Mouse (Mus musculus) hindbrain, embryonic 11.5 days (tissue): ENCODE results near the gene Zfp943. TPM values are rescaled to one million over a fixed set of nuclear protein-coding genes. Genes with fewer than 3 reads are reported as not detected.
"Not testable (repeated sequence)": the region's sequence is repeated elsewhere in the genome, so short reads cannot be mapped to it uniquely, and the experiment has no call there.

ENCODE experiments used
- ATAC-seq: fragments of 200-750 bp; cut with Nextera tagmentation; 2 replicates; pipeline ENCODE4 v1.8.0; 2017; ENCODE audit warnings: mild to moderate bottlenecking, moderate TSS enrichment, moderate library complexity; ENCODE audit not compliant: low FRiP score
- DNase-seq: peaks from one replicate; pipeline ENCODE4 v3.0.0-alpha.2; 2015; ENCODE audit warnings: low spot score
- H3K27ac ChIP-seq: fragments of 300-500 bp; sonication (generic); 2 replicates; pipeline ENCODE4 v1.5.1; 2014; ENCODE audit warnings: mild to moderate bottlenecking, low read depth, low read length
- H3K27me3 ChIP-seq: fragments of 300-500 bp; sonication (generic); 2 replicates; pipeline ENCODE4 v1.6.1; 2014; ENCODE audit warnings: mild to moderate bottlenecking, low read length, moderate library complexity, mixed read lengths; ENCODE audit not compliant: control insufficient read depth, insufficient read depth
- H3K36me3 ChIP-seq: fragments of 300-500 bp; sonication (generic); 2 replicates; pipeline ENCODE4 v1.6.1; 2014; ENCODE audit warnings: mild to moderate bottlenecking, low read length, moderate library complexity, mixed read lengths; ENCODE audit not compliant: control insufficient read depth, insufficient read depth
- H3K4me1 ChIP-seq: fragments of 300-500 bp; sonication (generic); replicated peaks from 2 replicates; pipeline ENCODE4 v1.6.1; 2014; ENCODE audit warnings: low read length, mixed read lengths; ENCODE audit not compliant: control insufficient read depth, insufficient read depth
- H3K4me2 ChIP-seq: fragments of 300-500 bp; sonication (generic); replicated peaks from 2 replicates; pipeline ENCODE4 v1.6.1; 2014; ENCODE audit warnings: mild to moderate bottlenecking, low read depth, low read length
- H3K4me3 ChIP-seq: fragments of 300-500 bp; sonication (generic); 2 replicates; pipeline ENCODE4 v1.5.1; 2014; ENCODE audit warnings: low read depth, low read length
- H3K9ac ChIP-seq: fragments of 300-500 bp; sonication (generic); 2 replicates; pipeline ENCODE4 v1.6.1; 2014; ENCODE audit warnings: low read depth, low read length
- H3K9me3 ChIP-seq: fragments of 300-500 bp; sonication (generic); 2 replicates; pipeline ENCODE4 v1.6.1; 2016; ENCODE audit warnings: low read length; ENCODE audit not compliant: control insufficient read depth
- whole genome bisulfite sequencing: fragments of 180-500 bp; shearing (Covaris S2); extraction: QIAGEN DNeasy Blood & Tissue Kit; methylation state at CpG from one replicate; pipeline ENCODE4 v1.1.7; 2014; 5-methylcytosine and 5-hydroxymethylcytosine counted together
- polyA plus RNA-seq: library from polyadenylated mRNA; unstranded; fragments of >200 nt; fragmentation: Nextera tagmentation; extraction: Ambion mirVana; gene quantifications from 2 replicates; pipeline ENCODE4 v1.2.1, GENCODE M21; 2014

Zfp943 gene
- polyA plus RNA-seq: 21.5 and 24.7 TPM in 2 replicates

- Histone ChIP-seq H3K4me2 (peak within 1 kb of the TSS; percentile 37), H3K9ac (peak within 1 kb of the TSS; percentile 73), H3K27ac (peak within 1 kb of the TSS; percentile 78), H3K4me3 (peak within 1 kb of the TSS; percentile 57)
- not testable (repeated sequence) for H3K36me3 ChIP-seq, H3K27me3 ChIP-seq, H3K4me1 ChIP-seq, H3K9me3 ChIP-seq
- under 1% methylated on average over 39 of the region's 55 CpGs for WGBS
- peak; percentile 74 for DNase-seq
- ATAC-seq: peak; percentile 99
Observed at GRCm38 (mm10) chr17:21962107-21962907, at the start of gene Zfp943, which contains the start of gene Zfp942. Gene Zfp943 (plus strand): TSS chr17:21962552. Gene Zfp942 (minus strand): TSS chr17:21962464.

GRCm38 (mm10) chr17:21963302-21963701 is 950 bp downstream of the Zfp943 start:
- H3K36me3 ChIP-seq: no peaks in the 10 kb centered on the region
- no peaks in the 10 kb centered on the region for H3K4me1 ChIP-seq
- DNase-seq (no peak), ATAC-seq (no peak)
- H3K27ac ChIP-seq: no peak overlapping the region
- peak overlapping the region; percentile 37 for H3K4me2 ChIP-seq
- H3K9me3 ChIP-seq: no peaks in the 10 kb centered on the region; the same call in 1 of the 2 replicates
- no peaks in the 10 kb centered on the region for H3K27me3 ChIP-seq
- WGBS: 73% methylated on average over 4 of the region's 4 CpGs
- H3K9ac ChIP-seq: no peak overlapping the region
- H3K4me3 ChIP-seq: peak overlapping the region; percentile 57

GRCm38 (mm10) chr17:22035594-22035993 is 73.2 kb downstream of the Zfp943 start:
- H3K36me3 ChIP-seq, H3K27me3 ChIP-seq, H3K27ac ChIP-seq, ATAC-seq, H3K4me2 ChIP-seq, H3K9ac ChIP-seq, H3K9me3 ChIP-seq, H3K4me1 ChIP-seq, H3K4me3 ChIP-seq, DNase-seq: not testable (repeated sequence)
- WGBS: 26% methylated on average over 1 of the region's 1 CpGs

- Histone ChIP-seq H3K4me2 (no peak overlapping the region), H3K27ac (no peak overlapping the region), H3K9me3 (no peaks in the 10 kb centered on the region; the same call in 1 of the 2 replicates), H3K9ac (no peak overlapping the region), H3K4me3 (no peak overlapping the region), H3K27me3 (no peaks in the 10 kb centered on the region), H3K36me3 (no peaks in the 10 kb centered on the region), H3K4me1 (no peaks in the 10 kb centered on the region)
- WGBS: 71% methylated on average over 2 of the region's 2 CpGs
- DNase-seq: no peak
- no peak for ATAC-seq
Observed at GRCm38 (mm10) chr17:22049403-22049802, 87.1 kb downstream of the Zfp943 start.

- 82% methylated on average over 2 of the region's 2 CpGs for WGBS
- no peak for ATAC-seq
- Histone ChIP-seq H3K9ac (no peak overlapping the region), H3K27me3 (no peaks in the 10 kb centered on the region), H3K4me3 (no peak overlapping the region), H3K27ac (no peak overlapping the region), H3K4me1 (no peaks in the 10 kb centered on the region), H3K36me3 (no peaks in the 10 kb centered on the region), H3K4me2 (no peak overlapping the region), H3K9me3 (no peaks in the 10 kb centered on the region; the same call in 1 of the 2 replicates)
- DNase-seq: no peak
Observed at GRCm38 (mm10) chr17:22053211-22053610, 90.9 kb downstream of the Zfp943 start.

- Histone ChIP-seq H3K4me3 (peak overlapping the region; percentile 58), H3K27me3 (no peaks in the 10 kb centered on the region), H3K4me1 (no peaks in the 10 kb centered on the region), H3K27ac (no peak overlapping the region), H3K36me3 (no peaks in the 10 kb centered on the region), H3K9ac (peak overlapping the region; percentile 77), H3K4me2 (peak overlapping the region; percentile 70), H3K9me3 (no peaks in the 10 kb centered on the region)
- DNase-seq (peak; percentile 70), ATAC-seq (peak; percentile 94)
- 6% methylated on average over 57 of the region's 57 CpGs for WGBS
Observed at GRCm38 (mm10) chr17:22081031-22081631, 118.8 kb downstream of the Zfp943 start.

GRCm38 (mm10) chr17:22083224-22083623 is 120.9 kb downstream of the Zfp943 start:
- not testable (repeated sequence) for H3K4me3 ChIP-seq, ATAC-seq, H3K27me3 ChIP-seq, H3K27ac ChIP-seq, H3K4me2 ChIP-seq, H3K9ac ChIP-seq, H3K4me1 ChIP-seq, H3K9me3 ChIP-seq, H3K36me3 ChIP-seq
- 32% methylated on average over 3 of the region's 3 CpGs for WGBS
- peak; percentile 59 for DNase-seq

GRCm38 (mm10) chr17:22118770-22119169 is 156.4 kb downstream of the Zfp943 start:
- no peak for ATAC-seq

More at GRCm38 (mm10) chr17:22118770-22119169, 156.4 kb downstream of the Zfp943 start:
- Histone ChIP-seq H3K27me3 (no peaks in the 10 kb centered on the region), H3K36me3 (no peaks in the 10 kb centered on the region), H3K4me3 (no peak overlapping the region), H3K4me2 (no peak overlapping the region), H3K9me3 (no peaks in the 10 kb centered on the region), H3K9ac (no peak overlapping the region), H3K27ac (no peak overlapping the region), H3K4me1 (no peaks in the 10 kb centered on the region)
- DNase-seq: no peak
